Mouse (Mus musculus): ENCODE results near the gene Tmem255b. TPM values are rescaled to one million over a fixed set of nuclear protein-coding genes. Genes with fewer than 3 reads are reported as not detected.

The Tmem255b gene
- polyA plus RNA-seq, 1 experiment from 2014 or later = 2.8 TPM

- H3K27ac ChIP-seq = 0 out of 2 replicates have a peak within 1 kb of the TSS, but pooled peaks have one; percentile 48
- peaks cover 30% of the 10 kb centered on the region for H3K4me1 ChIP-seq
- H3K9ac ChIP-seq = peak within 1 kb of the TSS; percentile 66
- ATAC-seq (ENCODE audit: insufficient read depth, low FRiP score, low read depth) = peak; percentile 56
- no peaks in the 10 kb centered on the region for H3K27me3 ChIP-seq (replicated peaks)
- H3K9me3 ChIP-seq = no peaks in the 10 kb centered on the region
- no peaks in the 10 kb centered on the region for H3K36me3 ChIP-seq
- H3K4me3 ChIP-seq (replicated peaks) = peak within 1 kb of the TSS; percentile 69
- H3K4me2 ChIP-seq = peak within 1 kb of the TSS; percentile 93
- WGBS = 2% methylated on average over 61 of the region's 64 CpGs
Observed at GRCm38 (mm10) chr8:13493858-13494631, 59.1 kb downstream of the Tmem255b start, which contains the start of gene Gas6. TSS of gene Gas6 (minus strand) at chr8:13494490.

DNA sequence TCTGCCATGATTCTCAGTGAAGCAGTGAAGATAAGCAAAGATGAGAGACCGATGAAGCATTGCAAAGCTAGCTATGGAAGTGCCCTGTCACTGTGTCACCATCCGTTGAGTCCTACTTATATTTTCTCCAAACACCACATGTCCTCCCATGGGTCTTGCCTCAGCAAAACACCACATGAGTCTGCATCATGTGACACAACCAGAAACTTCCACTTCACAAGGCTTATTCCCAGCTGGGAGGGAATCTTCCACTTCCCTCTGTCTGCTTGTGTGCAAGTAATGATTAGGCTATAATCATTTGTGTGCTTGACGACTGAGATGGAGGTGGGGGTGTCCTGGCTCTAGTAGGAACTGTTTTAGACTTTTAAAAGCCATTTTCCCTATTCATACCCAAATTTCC lies 66.2 kb downstream of the Tmem255b start:
- Histone ChIP-seq H3K36me3 (no peaks in the 10 kb centered on the region), H3K4me3 (replicated peaks) (no peak overlapping the region), H3K4me1 (peaks cover 12% of the 10 kb centered on the region), H3K9ac (no peak overlapping the region), H3K27me3 (replicated peaks) (no peaks in the 10 kb centered on the region), H3K4me2 (no peak overlapping the region), H3K9me3 (no peaks in the 10 kb centered on the region), H3K27ac (no peak overlapping the region)
- 85% methylated on average over 3 of the region's 3 CpGs for WGBS
- no peak for ATAC-seq (ENCODE audit: insufficient read depth, low FRiP score, low read depth)

GRCm38 (mm10) chr8:13503936-13504606 lies 69.1 kb downstream of the Tmem255b start:
- Histone ChIP-seq H3K27me3 (replicated peaks) (no peaks in the 10 kb centered on the region), H3K4me2 (no peak overlapping the region), H3K4me1 (peaks cover 17% of the 10 kb centered on the region), H3K4me3 (replicated peaks) (no peak overlapping the region), H3K9ac (no peak overlapping the region), H3K36me3 (no peaks in the 10 kb centered on the region), H3K27ac (peak overlapping the region; percentile 69; the same call in 1 of the 2 replicates), H3K9me3 (no peaks in the 10 kb centered on the region)
- WGBS = 71% methylated on average over 8 of the region's 8 CpGs
- ATAC-seq (ENCODE audit: insufficient read depth, low FRiP score, low read depth) = no peak

DNA sequence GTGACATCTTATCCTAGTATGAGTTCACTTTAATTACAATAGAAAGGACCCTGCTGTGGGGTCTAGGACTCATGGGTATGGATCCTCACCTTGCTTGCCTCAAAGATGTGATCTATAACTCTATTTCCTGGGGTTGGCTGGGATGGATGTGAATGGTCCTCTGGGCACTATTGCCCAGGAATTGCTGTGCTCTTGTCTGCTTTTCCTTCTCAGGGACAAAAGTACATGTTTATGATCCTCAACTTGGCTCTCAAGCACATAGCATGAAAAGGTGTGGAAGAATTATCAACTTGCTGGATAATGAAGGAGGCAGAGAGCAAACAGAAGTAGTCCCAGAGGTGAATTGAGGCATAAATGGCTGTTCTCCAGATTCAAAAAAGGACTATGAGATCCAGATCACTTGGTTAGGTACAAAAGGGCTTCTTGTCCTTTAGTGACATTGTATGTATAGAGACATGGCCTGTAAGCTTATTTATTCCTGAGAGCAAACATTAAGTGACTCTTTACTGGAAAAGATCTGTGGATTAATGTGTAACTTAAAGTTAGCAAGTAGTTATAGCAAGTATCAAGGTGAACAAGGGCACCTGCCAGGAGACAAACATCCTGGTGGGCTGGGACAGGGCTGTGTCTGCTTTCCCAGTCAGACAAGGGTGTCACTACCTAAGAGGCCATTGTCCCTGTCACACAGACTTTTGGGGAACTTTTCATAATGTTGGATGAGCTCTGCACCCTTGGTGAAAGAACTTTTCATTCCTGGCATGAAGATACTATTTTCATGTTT lies 70.1 kb downstream of the Tmem255b start:
- no peaks in the 10 kb centered on the region for H3K36me3 ChIP-seq
- ATAC-seq (ENCODE audit: insufficient read depth, low FRiP score, low read depth) = no peak
- H3K27ac ChIP-seq = peak overlapping the region; percentile 69
- no peaks in the 10 kb centered on the region for H3K9me3 ChIP-seq
- no peaks in the 10 kb centered on the region for H3K27me3 ChIP-seq (replicated peaks)
- no peak overlapping the region for H3K4me3 ChIP-seq (replicated peaks)
- no peak overlapping the region for H3K4me2 ChIP-seq
- H3K9ac ChIP-seq = no peak overlapping the region
- H3K4me1 ChIP-seq = peaks cover 17% of the 10 kb centered on the region

DNA sequence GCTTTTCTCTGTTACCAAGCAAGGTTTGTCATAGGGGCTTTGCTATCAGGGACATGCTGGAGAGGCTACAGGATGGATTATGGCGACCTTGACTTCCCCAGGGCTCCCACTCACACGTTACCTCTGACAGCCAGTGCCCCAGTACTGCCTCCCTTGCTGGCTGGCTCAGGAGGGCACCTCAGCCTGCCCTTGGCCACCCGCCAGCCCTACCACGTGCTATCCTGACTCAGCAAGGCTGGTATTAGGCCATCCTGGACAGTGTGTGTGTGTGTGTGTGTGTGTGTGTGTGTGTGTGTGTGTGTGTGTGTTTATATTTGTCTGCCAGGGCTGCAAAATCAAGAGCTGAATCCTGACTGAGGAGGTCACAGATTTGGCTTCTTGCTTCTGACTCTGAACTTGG lies 71.9 kb downstream of the Tmem255b start:
- H3K4me1 ChIP-seq = peaks cover 17% of the 10 kb centered on the region
- no peaks in the 10 kb centered on the region for H3K27me3 ChIP-seq (replicated peaks)
- H3K9ac ChIP-seq = no peak overlapping the region
- H3K4me2 ChIP-seq = no peak overlapping the region
- peak; percentile 82 for ATAC-seq (ENCODE audit: insufficient read depth, low FRiP score, low read depth)
- 32% methylated on average over 4 of the region's 4 CpGs for WGBS
- H3K36me3 ChIP-seq = no peaks in the 10 kb centered on the region
- no peak overlapping the region for H3K4me3 ChIP-seq (replicated peaks)
- H3K9me3 ChIP-seq = no peaks in the 10 kb centered on the region
- peak overlapping the region; percentile 82 for H3K27ac ChIP-seq

DNA sequence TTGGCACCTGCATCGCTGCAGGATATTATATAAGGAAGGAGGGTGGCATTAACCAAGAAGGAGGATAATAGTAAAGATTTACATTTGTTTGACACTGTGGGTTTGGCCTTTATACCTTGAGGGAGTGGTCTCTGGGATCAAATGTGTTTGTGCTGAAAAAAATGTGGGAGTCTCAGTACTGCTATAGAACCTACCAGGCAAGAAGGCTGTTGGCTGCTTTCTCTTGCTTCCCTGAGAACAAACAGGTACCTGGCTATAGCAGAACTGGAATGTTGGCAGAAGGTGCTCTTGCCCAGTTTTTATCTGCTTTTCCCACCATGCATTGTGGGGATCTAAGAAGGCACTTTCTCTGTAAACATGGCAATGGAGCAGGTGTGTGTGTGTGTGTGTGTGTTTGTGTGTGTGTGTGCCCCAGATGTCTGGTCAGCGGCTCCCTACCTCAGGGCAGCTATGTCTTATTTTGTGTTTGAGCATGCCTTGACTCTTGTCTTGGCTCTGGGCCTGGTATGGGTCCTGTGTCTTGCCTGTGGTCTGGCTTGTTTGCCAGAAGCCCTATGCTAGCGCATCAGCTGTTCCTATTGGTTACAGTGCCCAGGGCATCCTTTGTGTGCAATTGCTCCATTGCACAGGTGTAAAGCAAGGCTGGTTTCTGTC lies 72.4 kb downstream of the Tmem255b start:
- no peak overlapping the region for H3K4me2 ChIP-seq
- ATAC-seq (ENCODE audit: insufficient read depth, low FRiP score, low read depth) = peak; percentile 55
- H3K4me3 ChIP-seq (replicated peaks) = no peak overlapping the region
- peak overlapping the region; percentile 82 for H3K27ac ChIP-seq
- H3K9ac ChIP-seq = no peak overlapping the region
- WGBS = 53% methylated on average over 3 of the region's 3 CpGs
- H3K36me3 ChIP-seq = no peaks in the 10 kb centered on the region
- H3K27me3 ChIP-seq (replicated peaks) = no peaks in the 10 kb centered on the region
- no peaks in the 10 kb centered on the region for H3K9me3 ChIP-seq
- H3K4me1 ChIP-seq = peaks cover 19% of the 10 kb centered on the region

GRCm38 (mm10) chr8:13512016-13512415 lies 77.0 kb downstream of the Tmem255b start:
- no peak for ATAC-seq (ENCODE audit: insufficient read depth, low FRiP score, low read depth)
- Histone ChIP-seq H3K4me2 (no peak overlapping the region), H3K36me3 (no peaks in the 10 kb centered on the region), H3K27ac (no peak overlapping the region), H3K4me1 (0 out of 2 replicates have a peak, but pooled peaks cover 17% of the 10 kb centered on the region), H3K4me3 (replicated peaks) (no peak overlapping the region), H3K9me3 (no peaks in the 10 kb centered on the region), H3K27me3 (replicated peaks) (no peaks in the 10 kb centered on the region), H3K9ac (no peak overlapping the region)
- 78% methylated on average over 5 of the region's 5 CpGs for WGBS

DNA sequence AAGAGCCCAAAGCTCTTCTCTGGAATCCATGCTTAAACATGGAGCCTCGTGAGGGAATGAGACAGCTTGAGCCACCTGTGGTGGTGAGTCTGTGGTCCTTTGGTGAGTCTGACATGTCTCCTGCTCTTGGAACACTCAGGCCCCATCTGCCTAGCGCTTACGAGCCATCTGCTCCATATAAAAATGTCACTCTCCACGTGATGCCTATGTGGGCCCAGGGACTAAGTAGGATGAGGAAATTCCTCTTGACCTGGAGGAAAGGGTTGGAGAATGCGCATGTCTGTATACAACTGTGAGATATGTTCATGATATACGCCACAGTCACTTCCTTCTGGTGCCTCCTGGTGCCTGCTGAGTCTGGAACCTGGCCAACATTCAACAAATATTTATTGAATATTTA lies 77.7 kb downstream of the Tmem255b start:
- H3K27ac ChIP-seq = no peak overlapping the region
- H3K9ac ChIP-seq = no peak overlapping the region
- no peak overlapping the region for H3K4me3 ChIP-seq (replicated peaks)
- no peaks in the 10 kb centered on the region for H3K36me3 ChIP-seq
- H3K27me3 ChIP-seq (replicated peaks) = no peaks in the 10 kb centered on the region
- no peaks in the 10 kb centered on the region for H3K9me3 ChIP-seq
- H3K4me1 ChIP-seq = 0 out of 2 replicates have a peak, but pooled peaks cover 14% of the 10 kb centered on the region
- 32% methylated on average over 6 of the region's 6 CpGs for WGBS
- peak; percentile 48 for ATAC-seq (ENCODE audit: insufficient read depth, low FRiP score, low read depth)
- no peak overlapping the region for H3K4me2 ChIP-seq

DNA sequence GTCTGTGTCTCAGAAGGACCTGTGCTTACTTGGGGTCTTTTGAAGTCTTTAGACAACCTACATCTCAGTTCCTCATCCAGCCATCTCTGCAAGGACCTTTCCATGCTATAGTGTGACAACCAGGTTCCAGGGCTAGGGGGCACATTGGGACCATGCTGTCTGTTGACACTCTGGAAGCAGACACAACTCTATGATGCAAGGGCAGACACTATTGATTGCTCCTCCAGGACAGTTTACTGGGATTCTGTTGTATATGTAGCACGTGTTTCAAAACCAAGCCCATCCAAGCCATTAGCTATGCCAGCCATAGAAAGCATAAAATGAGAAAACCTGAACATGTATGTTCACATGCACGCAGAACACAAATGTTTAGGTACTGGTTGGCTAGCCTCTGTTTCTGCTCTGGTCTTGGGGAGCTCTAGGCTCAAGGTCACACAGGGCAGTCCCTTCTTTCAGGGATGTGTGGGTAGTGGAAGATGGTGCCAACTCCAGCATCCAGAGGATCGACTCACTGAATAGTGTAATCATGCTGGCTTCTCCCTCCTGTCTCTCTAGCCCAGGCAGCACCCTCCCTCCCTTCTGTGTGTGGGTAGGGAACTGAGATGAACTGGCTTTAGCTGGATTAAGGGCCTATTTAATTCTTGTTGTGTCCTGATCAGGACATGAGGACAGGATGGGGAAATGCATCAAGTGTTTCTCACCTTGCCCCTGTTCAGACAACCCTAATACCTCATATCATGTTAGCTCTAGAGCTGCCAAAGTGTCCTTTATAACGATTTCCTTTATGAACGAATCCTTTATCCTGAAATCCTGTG lies 78.8 kb downstream of the Tmem255b start:
- no peak for ATAC-seq (ENCODE audit: insufficient read depth, low FRiP score, low read depth)
- no peak overlapping the region for H3K4me2 ChIP-seq
- WGBS = 84% methylated on average over 5 of the region's 5 CpGs
- H3K9me3 ChIP-seq = no peaks in the 10 kb centered on the region
- no peak overlapping the region for H3K4me3 ChIP-seq (replicated peaks)
- H3K27ac ChIP-seq = no peak overlapping the region
- H3K36me3 ChIP-seq = no peaks in the 10 kb centered on the region
- 0 out of 2 replicates have a peak, but pooled peaks cover 12% of the 10 kb centered on the region for H3K4me1 ChIP-seq
- no peaks in the 10 kb centered on the region for H3K27me3 ChIP-seq (replicated peaks)
- no peak overlapping the region for H3K9ac ChIP-seq

DNA sequence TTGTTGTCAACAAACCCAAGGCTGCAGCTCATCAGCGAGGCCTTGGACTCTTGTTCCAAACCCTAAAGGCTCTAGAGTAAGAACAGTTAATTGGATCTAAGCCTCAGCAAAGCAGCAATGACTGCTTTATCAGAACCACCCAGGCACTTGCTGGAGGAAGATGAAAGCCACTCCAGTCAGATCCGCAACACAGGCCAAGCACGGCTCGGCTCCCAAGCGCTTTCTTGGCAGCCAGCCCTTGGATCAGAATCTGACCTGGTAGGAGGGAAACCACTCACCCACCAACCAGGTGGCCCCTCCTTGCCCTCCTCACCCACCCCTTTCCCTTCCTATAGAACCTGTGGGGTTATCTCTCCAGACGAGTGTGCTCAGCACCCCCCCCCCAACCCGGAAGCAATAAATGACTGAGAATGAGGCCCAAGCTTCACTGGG lies 81.0 kb downstream of the Tmem255b start:
- Histone ChIP-seq H3K9me3 (no peaks in the 10 kb centered on the region), H3K27ac (peak overlapping the region; percentile 68), H3K4me3 (replicated peaks) (no peak overlapping the region), H3K36me3 (no peaks in the 10 kb centered on the region), H3K9ac (no peak overlapping the region), H3K4me1 (peaks cover 17% of the 10 kb centered on the region; the same call in 1 of the 2 replicates), H3K27me3 (replicated peaks) (no peaks in the 10 kb centered on the region), H3K4me2 (no peak overlapping the region)
- peak; percentile 31; the same call in 1 of the 2 replicates for ATAC-seq (ENCODE audit: insufficient read depth, low FRiP score, low read depth)
- WGBS = 46% methylated on average over 7 of the region's 7 CpGs

- no peak overlapping the region for H3K4me3 ChIP-seq (replicated peaks)
- H3K36me3 ChIP-seq = no peaks in the 10 kb centered on the region
- no peak overlapping the region for H3K4me2 ChIP-seq
- peak overlapping the region; percentile 68 for H3K27ac ChIP-seq
- H3K9me3 ChIP-seq = no peaks in the 10 kb centered on the region
- no peak overlapping the region for H3K9ac ChIP-seq
- no peaks in the 10 kb centered on the region for H3K27me3 ChIP-seq (replicated peaks)
- H3K4me1 ChIP-seq = peaks cover 21% of the 10 kb centered on the region; the same call in 1 of the 2 replicates
- no peak for ATAC-seq (ENCODE audit: insufficient read depth, low FRiP score, low read depth)
- WGBS = 64% methylated on average over 5 of the region's 5 CpGs
Observed at GRCm38 (mm10) chr8:13516728-13517127, 81.7 kb downstream of the Tmem255b start.
